Mouse (Mus musculus) stomach, postnatal 0 days (tissue): ENCODE results near the gene Opcml.

Source experiments
- CTCF ChIP-seq: IDR thresholded peaks from 2 replicates; pipeline ENCODE4 v1.5.1; 2016; ENCODE audit warnings: antibody characterized with exemption, low read depth, mild to moderate bottlenecking, moderate library complexity
- EP300 ChIP-seq: optimal IDR thresholded peaks from 2 replicates; pipeline ENCODE3; 2016; ENCODE audit warnings: antibody characterized with exemption

- TF ChIP-seq CTCF, result no peak
- TF ChIP-seq EP300, result no peak
These were observed 340.9 kb downstream of the Opcml start for GRCm38 (mm10) chr9:28131521-28131920.
